Comparison of ENCODE assay signal across 8 mouse cellular contexts in genomic region chr6:54565012-54565411, GRCm38 (mm10). TPM values are rescaled to one million over a fixed set of nuclear protein-coding genes. Genes with fewer than 3 reads are reported as not detected.
DNase-seq lines count a peak whose midpoint lies in the region; ATAC-seq and TF ChIP-seq lines count a peak whose summit lies in the region.

No protein-coding gene starts in this region.

- H3K4me1 ChIP-seq in embryonic facial prominence, embryonic 12.5 days, result peaks cover 21% of the 10 kb centered on the region
- H3K4me1 ChIP-seq in hindbrain, embryonic 13.5 days (replicated peaks), result peaks cover 75% of the 10 kb centered on the region
- peaks cover 9% of the 10 kb centered on the region for H3K4me1 ChIP-seq in olfactory bulb, adult 2 months (ENCODE audit: control insufficient read depth, insufficient read depth, low read length)

- H3K9ac ChIP-seq in embryonic facial prominence, embryonic 12.5 days, result no peak overlapping the region
- peak overlapping the region; percentile 88 for H3K9ac ChIP-seq in hindbrain, embryonic 13.5 days

- peak in 1 of 2 experiments; percentile 23 for DNase-seq in left cerebral cortex, adult 2 months (ENCODE audit: extremely low spot score in 1 of 2, low spot score in 2 of 2)
- no peak for DNase-seq in left cerebral cortex, adult 8-10 months (ENCODE audit: low spot score in 2 of 2)
- no peak for DNase-seq in lung, postnatal 4 days
- no peak for DNase-seq in lung, postnatal 25 days (ENCODE audit: low spot score)
- no peak for DNase-seq in lung, adult 18-20 months

- peak overlapping the region; percentile 78 for H3K27ac ChIP-seq in left cerebral cortex, adult 2 months
- no peak overlapping the region for H3K27ac ChIP-seq in embryonic facial prominence, embryonic 12.5 days
- H3K27ac ChIP-seq in hindbrain, embryonic 13.5 days, result peak overlapping the region; percentile 96
- H3K27ac ChIP-seq in olfactory bulb, adult 2 months (ENCODE audit: insufficient read depth, low read depth, low read length), result peak overlapping the region; percentile 77

- TF ChIP-seq POLR2A in olfactory bulb, adult 2 months (IDR thresholded peaks at IDR 0.05; ENCODE audit: insufficient read depth, low read depth, low read length), result no peak

- 20% methylated on average over 3 of the region's 3 CpGs for WGBS in embryonic facial prominence, embryonic 12.5 days
- WGBS in hindbrain, embryonic 13.5 days, result 5% methylated on average over 3 of the region's 3 CpGs
- WGBS in olfactory bulb, adult 2 months, result 5% methylated on average over 3 of the region's 3 CpGs

- no peaks in the 10 kb centered on the region for H3K36me3 ChIP-seq in embryonic facial prominence, embryonic 12.5 days
- no peaks in the 10 kb centered on the region for H3K36me3 ChIP-seq in hindbrain, embryonic 13.5 days

- TF ChIP-seq CTCF in left cerebral cortex, adult 2 months (IDR thresholded peaks at IDR 0.05), result no peak
- no peak for TF ChIP-seq CTCF in olfactory bulb, adult 2 months (IDR thresholded peaks at IDR 0.05; ENCODE audit: insufficient read depth, low read depth, low read length)

- no peaks in the 10 kb centered on the region for H3K9me3 ChIP-seq in embryonic facial prominence, embryonic 12.5 days
- H3K9me3 ChIP-seq in hindbrain, embryonic 13.5 days, result no peaks in the 10 kb centered on the region

- H3K4me3 ChIP-seq in left cerebral cortex, adult 2 months, result peak overlapping the region; percentile 73
- H3K4me3 ChIP-seq in embryonic facial prominence, embryonic 12.5 days, result peak overlapping the region; percentile 54
- H3K4me3 ChIP-seq in hindbrain, embryonic 13.5 days, result peak overlapping the region; percentile 61
- H3K4me3 ChIP-seq in olfactory bulb, adult 2 months (ENCODE audit: insufficient read depth, low read depth, low read length), result peak overlapping the region; percentile 45

- intact Hi-C loops in left cerebral cortex, adult 2 months (cut with DNase I), result loop anchor here (5.0 kb wide), 1 partner anchor 173 kb away; no protein-coding TSS in a partner anchor

- ATAC-seq in embryonic facial prominence, embryonic 12.5 days (ENCODE audit: insufficient number of reproducible peaks, insufficient read depth, low FRiP score, low TSS enrichment), result peak; percentile 55; the same call in 1 of the 2 replicates
- peak; percentile 43; the same call in 1 of the 2 replicates for ATAC-seq in hindbrain, embryonic 13.5 days (ENCODE audit: low FRiP score)

- H3K4me2 ChIP-seq in embryonic facial prominence, embryonic 12.5 days (replicated peaks), result peak overlapping the region; percentile 92
- peak overlapping the region; percentile 77 for H3K4me2 ChIP-seq in hindbrain, embryonic 13.5 days

- peaks cover 8% of the 10 kb centered on the region; the same call in 1 of the 2 replicates for H3K27me3 ChIP-seq in embryonic facial prominence, embryonic 12.5 days
- H3K27me3 ChIP-seq in hindbrain, embryonic 13.5 days, result no peaks in the 10 kb centered on the region

RNA-seq across cellular contexts. Expression of gene Scrn1, which starts 1.3 kb away (rescaled TPM):
- total RNA-seq in left cerebral cortex, adult 2 months (2021), result 100 to 1,000 TPM; 135 to 136 TPM
- total RNA-seq in left cerebral cortex, adult 8-10 months (2022), result 100 to 1,000 TPM; 158 to 168 (median 161) TPM
- 26.1 and 27.2 TPM in 2 replicates for polyA plus RNA-seq in embryonic facial prominence, embryonic 12.5 days (2016; fragmentation: Nextera tagmentation; extraction: Ambion mirVana)
- 87.1 and 91.6 TPM in 2 replicates for polyA plus RNA-seq in hindbrain, embryonic 13.5 days (2015; fragmentation: Nextera tagmentation; extraction: Ambion mirVana)
- not detected in 2 replicates for polyA plus RNA-seq in olfactory bulb, adult 2 months (2012; ENCODE audit: insufficient read depth, insufficient read length, low replicate concordance, missing spikeins)

RNA-seq across cellular contexts. Expression of gene Plekha8, which starts 29.9 kb away (rescaled TPM):
- 10 to 100 TPM; 11.0 to 11.6 TPM for total RNA-seq in left cerebral cortex, adult 2 months (2021)
- 10 to 100 TPM; 10.4 to 12.9 (median 11.2) TPM for total RNA-seq in left cerebral cortex, adult 8-10 months (2022)
- polyA plus RNA-seq in embryonic facial prominence, embryonic 12.5 days (2016; fragmentation: Nextera tagmentation; extraction: Ambion mirVana), result 22.6 and 23.3 TPM in 2 replicates
- 8.8 and 9.2 TPM in 2 replicates for polyA plus RNA-seq in hindbrain, embryonic 13.5 days (2015; fragmentation: Nextera tagmentation; extraction: Ambion mirVana)
- not detected in 2 replicates for polyA plus RNA-seq in olfactory bulb, adult 2 months (2012; ENCODE audit: insufficient read depth, insufficient read length, low replicate concordance, missing spikeins)

RNA-seq across cellular contexts. Expression of gene Fkbp14, which starts 32.1 kb away (rescaled TPM):
- total RNA-seq in left cerebral cortex, adult 2 months (2021), result 1 to 10 TPM; 9.0 to 9.2 TPM
- total RNA-seq in left cerebral cortex, adult 8-10 months (2022), result 10 to 100 TPM in 1 of 4 experiments, 1 to 10 TPM in 3; 7.7 to 10.2 (median 8.3) TPM
- 26.6 and 29.6 TPM in 2 replicates for polyA plus RNA-seq in embryonic facial prominence, embryonic 12.5 days (2016; fragmentation: Nextera tagmentation; extraction: Ambion mirVana)
- polyA plus RNA-seq in hindbrain, embryonic 13.5 days (2015; fragmentation: Nextera tagmentation; extraction: Ambion mirVana), result 10.6 and 11.9 TPM in 2 replicates
- not detected in 2 replicates for polyA plus RNA-seq in olfactory bulb, adult 2 months (2012; ENCODE audit: insufficient read depth, insufficient read length, low replicate concordance, missing spikeins)

Comparison
In these comparisons a context has a peak if more than half of its experiments do, and no peak if none do; other contexts are left out.
1. RNA of gene Fkbp14, which starts 32.1 kb away (polyA plus RNA-seq): 26.6 to 29.6 TPM in embryonic facial prominence, embryonic 12.5 days and 10.6 to 11.9 TPM in hindbrain, embryonic 13.5 days; not detected in olfactory bulb, adult 2 months; every median in the first group is over 10 times any median in the second.
2. Peak in every context shown above with its lines, with median percentiles within 50 percentile points of each other: H3K4me3 ChIP-seq.